Mouse (Mus musculus) spleen, adult 2 months (tissue): ENCODE data around the gene Slit1. TPM values are rescaled to one million over a fixed set of nuclear protein-coding genes. Genes with fewer than 3 reads are reported as not detected.

Experiments used
- DNase-seq, 2 experiments: peaks; one replicate each; pipeline versions ENCODE4 v3.0.0 to v3.0.0-alpha.2; 2012 to 2021; ENCODE audit warnings: low spot score in 2 of 2, low read depth in 1 of 2
- H3K27ac ChIP-seq: fragments of 200-500 bp; 2 replicates; pipeline ENCODE4 v1.5.1; 2012; ENCODE audit warnings: low read length, inconsistent platforms; ENCODE audit not compliant: insufficient read depth
- H3K27me3 ChIP-seq: fragments of 200-500 bp; 2 replicates; pipeline ENCODE4 v1.6.1; 2012; ENCODE audit warnings: mild to moderate bottlenecking, moderate library complexity, low read length, inconsistent platforms; ENCODE audit not compliant: control insufficient read depth, insufficient read depth
- H3K36me3 ChIP-seq: fragments of 200-500 bp; 2 replicates; pipeline ENCODE4 v1.6.1; 2012; ENCODE audit warnings: mild to moderate bottlenecking, low read length, inconsistent platforms; ENCODE audit not compliant: control insufficient read depth, insufficient read depth
- H3K4me1 ChIP-seq: fragments of 200-500 bp; 2 replicates; pipeline ENCODE4 v1.6.1; 2011; ENCODE audit warnings: inconsistent platforms; ENCODE audit not compliant: control insufficient read depth, insufficient read depth, insufficient read length
- H3K4me3 ChIP-seq: fragments of 200-500 bp; 2 replicates; pipeline ENCODE4 v1.5.1; 2011; ENCODE audit warnings: mild to moderate bottlenecking, inconsistent platforms; ENCODE audit not compliant: insufficient read depth, insufficient read length; ENCODE audit errors: extremely low read depth
- CTCF ChIP-seq: fragments of 200-500 bp; IDR thresholded peaks from 2 replicates; pipeline ENCODE4 v1.5.1; 2011; ENCODE audit warnings: mild to moderate bottlenecking, inconsistent platforms; ENCODE audit not compliant: insufficient read depth, insufficient read length, insufficient replicate concordance; ENCODE audit errors: extremely low read depth
- POLR2A ChIP-seq: fragments of 200-500 bp; IDR thresholded peaks from 2 replicates; pipeline ENCODE4 v1.6.1; 2011; ENCODE audit warnings: low read depth, low read length, inconsistent platforms
- WGBS: fragments of 180-500 bp; shearing (Covaris S2); methylation state at CpG from one replicate; pipeline ENCODE4 v1.1.7; 2018; 5-methylcytosine and 5-hydroxymethylcytosine counted together
- polyA plus RNA-seq: library from polyadenylated mRNA; depleted of rRNA; stranded (reverse); fragments of >200 nt; gene quantifications from 2 replicates; pipeline ENCODE4 v1.2.3, GENCODE M21; 2012

The Slit1 gene
- polyA plus RNA-seq, 1 experiment = 0.78 TPM

DNA sequence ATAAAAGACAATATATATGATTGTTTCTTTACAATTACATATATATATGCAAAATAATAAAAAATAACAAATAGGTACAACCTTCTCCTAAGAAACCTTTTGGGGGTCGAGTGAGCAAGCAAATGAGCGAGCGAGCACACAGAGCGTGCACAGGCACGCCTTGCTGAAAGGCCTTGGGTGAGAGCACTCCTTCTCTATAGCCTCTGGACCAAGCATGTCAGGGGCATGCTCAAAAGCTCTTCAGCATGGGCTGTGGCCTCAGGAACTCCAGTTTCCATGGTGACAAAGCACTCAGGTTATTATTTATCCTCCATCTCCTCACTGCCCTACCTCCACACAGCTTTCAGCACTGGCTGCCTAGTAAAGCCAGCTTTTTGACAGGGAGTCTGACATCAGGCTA is 23.2 kb upstream of the Slit1 start:
- no peak for DNase-seq
- H3K4me1 ChIP-seq = no peaks in the 10 kb centered on the region
- H3K27ac ChIP-seq = no peak overlapping the region
- H3K4me3 ChIP-seq = no peak overlapping the region
- no peak for TF ChIP-seq POLR2A
- no peak for TF ChIP-seq CTCF
- 96% methylated on average over 5 of the region's 5 CpGs for WGBS
- no peaks in the 10 kb centered on the region for H3K36me3 ChIP-seq
- H3K27me3 ChIP-seq = no peaks in the 10 kb centered on the region

DNA sequence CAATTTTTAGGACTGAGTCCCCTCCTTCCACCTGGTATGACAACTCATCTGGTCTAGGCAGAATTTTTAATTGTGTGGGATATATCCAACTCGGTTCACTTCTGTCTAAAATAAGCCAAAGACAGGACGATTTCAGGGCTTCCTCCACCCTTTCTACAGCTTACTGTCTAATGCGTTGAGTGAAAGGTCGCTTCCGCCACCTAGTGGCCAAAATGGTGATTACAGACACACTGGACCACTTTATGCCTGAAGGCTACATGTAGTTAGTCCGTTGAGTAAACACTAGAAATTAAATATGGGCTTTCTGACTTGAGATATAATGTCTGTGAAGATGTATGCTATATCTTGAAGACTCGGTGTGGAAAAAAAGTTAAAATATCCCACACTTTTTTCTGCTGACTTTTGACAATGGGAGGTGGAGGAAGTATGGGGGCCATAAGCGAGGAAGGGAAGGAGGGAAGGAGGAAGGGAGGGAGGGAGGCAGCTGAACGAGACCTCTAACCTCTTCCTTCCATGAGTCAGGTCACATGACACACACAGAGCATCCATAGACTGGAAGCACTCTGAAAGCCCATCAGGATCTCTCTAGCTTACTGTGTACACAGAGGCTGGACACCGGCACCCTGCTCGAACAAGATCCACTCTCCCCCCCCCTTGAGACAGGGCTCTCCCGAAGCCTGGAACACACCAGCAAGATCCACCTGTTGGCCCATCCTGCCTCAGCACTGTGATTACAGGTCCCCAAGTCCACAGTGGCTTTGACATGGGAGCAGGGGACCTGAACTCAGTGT is 20.6 kb upstream of the Slit1 start:
- peak; percentile 65 to 82 for DNase-seq
- H3K27me3 ChIP-seq = no peaks in the 10 kb centered on the region
- no peak overlapping the region for H3K4me3 ChIP-seq
- H3K27ac ChIP-seq = no peak overlapping the region
- TF ChIP-seq CTCF = peak; percentile 78; the same call in 1 of the 2 replicates
- TF ChIP-seq POLR2A = no peak
- H3K4me1 ChIP-seq = no peaks in the 10 kb centered on the region
- H3K36me3 ChIP-seq = no peaks in the 10 kb centered on the region
- 34% methylated on average over 12 of the region's 12 CpGs for WGBS

DNA sequence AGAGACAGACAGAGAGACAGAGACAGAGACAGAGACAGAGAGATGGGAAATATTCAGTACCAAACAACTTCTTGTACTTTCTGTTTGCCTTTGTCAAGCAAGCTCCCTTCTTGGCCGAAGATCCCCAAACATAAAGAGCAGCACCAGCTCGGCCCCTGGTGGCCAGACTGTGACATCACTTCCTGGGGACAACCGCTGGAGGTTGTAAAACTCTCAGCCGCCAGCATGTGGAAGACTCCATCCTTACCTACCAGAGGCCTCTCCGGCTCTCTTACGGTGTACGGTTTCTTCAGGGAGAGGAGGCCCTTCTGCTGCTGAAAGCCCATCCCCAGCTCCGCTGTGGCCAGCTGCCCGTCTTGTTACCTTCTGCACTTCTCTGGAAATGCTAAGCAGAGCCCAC is 18.1 kb upstream of the Slit1 start:
- no peaks in the 10 kb centered on the region for H3K36me3 ChIP-seq
- DNase-seq = no peak
- WGBS = 74% methylated on average over 9 of the region's 9 CpGs
- no peak for TF ChIP-seq CTCF
- no peak for TF ChIP-seq POLR2A
- H3K4me3 ChIP-seq = no peak overlapping the region
- H3K4me1 ChIP-seq = no peaks in the 10 kb centered on the region
- no peak overlapping the region for H3K27ac ChIP-seq
- no peaks in the 10 kb centered on the region for H3K27me3 ChIP-seq

DNA sequence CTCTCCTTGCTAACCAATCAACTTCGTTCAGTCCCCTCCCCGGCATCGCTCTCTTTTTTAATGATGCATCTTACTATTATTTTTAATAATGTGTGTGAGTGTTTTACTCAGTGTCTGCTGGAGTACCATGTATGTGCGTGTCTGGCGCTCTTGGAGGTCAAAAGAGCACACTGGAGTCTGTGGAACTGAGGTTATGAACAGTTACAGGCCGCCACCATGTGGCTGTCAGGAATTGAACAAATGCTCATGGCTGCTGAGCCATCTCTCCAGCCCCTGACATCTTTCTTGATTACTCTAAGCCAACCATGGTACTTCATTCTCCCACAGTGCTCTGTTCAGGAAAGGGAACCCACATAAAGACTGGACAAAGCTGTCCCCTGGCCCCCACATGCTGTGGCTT is 16.3 kb upstream of the Slit1 start:
- no peak for DNase-seq
- H3K27me3 ChIP-seq = no peaks in the 10 kb centered on the region
- H3K4me1 ChIP-seq = no peaks in the 10 kb centered on the region
- TF ChIP-seq POLR2A (no peak), CTCF (no peak)
- 91% methylated on average over 6 of the region's 6 CpGs for WGBS
- H3K4me3 ChIP-seq = no peak overlapping the region
- H3K27ac ChIP-seq = no peak overlapping the region
- no peaks in the 10 kb centered on the region for H3K36me3 ChIP-seq

DNA sequence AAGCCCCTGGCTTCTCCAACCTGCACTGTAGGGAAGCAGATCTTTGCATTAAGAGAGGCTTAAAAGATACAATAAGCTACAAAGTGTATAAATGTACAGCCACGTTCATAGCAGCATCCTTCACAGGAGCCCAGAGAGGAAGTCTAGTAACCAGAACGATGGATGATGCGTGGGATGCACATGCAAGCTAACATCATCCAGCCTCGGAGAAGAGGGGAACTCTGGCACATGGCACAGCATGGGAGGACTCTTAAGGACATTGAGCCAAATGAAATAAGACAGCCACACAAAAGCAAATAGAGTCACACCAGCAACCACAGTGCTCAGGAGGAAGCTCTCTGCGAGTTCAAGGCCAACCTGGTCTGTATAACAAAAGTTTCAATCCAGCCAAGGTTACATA is 15.8 kb upstream of the Slit1 start:
- no peak for DNase-seq
- H3K4me3 ChIP-seq = no peak overlapping the region
- H3K27me3 ChIP-seq = no peaks in the 10 kb centered on the region
- no peak for TF ChIP-seq CTCF
- TF ChIP-seq POLR2A = no peak
- H3K4me1 ChIP-seq = no peaks in the 10 kb centered on the region
- WGBS = 85% methylated on average over 5 of the region's 5 CpGs
- no peaks in the 10 kb centered on the region for H3K36me3 ChIP-seq
- no peak overlapping the region for H3K27ac ChIP-seq

DNA sequence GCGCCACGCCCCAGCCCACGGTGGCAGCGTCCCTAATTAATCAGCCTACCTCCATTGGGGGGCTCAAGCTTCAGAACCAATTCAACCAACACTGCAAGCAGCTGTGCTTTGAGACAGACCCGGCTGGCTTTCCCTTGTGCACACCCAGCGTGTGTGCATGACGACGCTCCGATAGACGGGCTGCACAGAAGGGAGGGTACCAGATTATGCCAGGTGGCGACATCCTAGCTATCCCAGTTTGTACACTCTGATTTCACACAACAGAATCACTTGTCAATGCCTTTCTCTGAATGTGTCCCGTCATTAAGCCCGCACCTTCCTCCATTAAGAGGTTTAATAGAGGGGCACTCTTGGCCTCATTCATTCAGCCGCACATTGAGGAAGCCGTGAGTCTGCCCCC is 11.3 kb upstream of the Slit1 start:
- Histone ChIP-seq H3K4me1 (no peaks in the 10 kb centered on the region), H3K36me3 (no peaks in the 10 kb centered on the region), H3K27ac (no peak overlapping the region), H3K4me3 (no peak overlapping the region), H3K27me3 (no peaks in the 10 kb centered on the region)
- DNase-seq = no peak
- 90% methylated on average over 15 of the region's 15 CpGs for WGBS
- TF ChIP-seq POLR2A (no peak), CTCF (no peak)

DNA sequence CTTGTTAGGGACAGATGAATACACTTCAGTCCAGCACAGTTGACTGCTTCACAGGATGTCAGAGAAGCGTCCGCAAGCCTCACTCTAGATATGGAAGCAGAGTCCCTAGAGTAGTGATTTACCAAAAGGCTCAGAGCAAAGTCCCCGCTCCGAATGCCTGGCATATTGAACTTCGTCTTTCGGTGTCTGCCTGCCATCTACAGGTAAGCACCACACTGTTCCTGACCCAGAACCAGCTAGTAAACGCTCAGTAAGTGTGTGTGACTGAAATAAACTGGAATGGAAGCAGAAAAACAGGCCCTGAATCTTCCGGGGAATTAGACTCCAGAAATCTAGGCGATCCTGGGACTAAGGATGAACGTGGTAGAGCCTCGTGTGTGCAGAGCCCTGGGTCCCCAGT is 8.4 kb upstream of the Slit1 start:
- WGBS = 74% methylated on average over 11 of the region's 11 CpGs
- no peak overlapping the region for H3K27ac ChIP-seq
- H3K36me3 ChIP-seq = no peaks in the 10 kb centered on the region
- no peaks in the 10 kb centered on the region for H3K27me3 ChIP-seq
- DNase-seq = no peak
- H3K4me3 ChIP-seq = no peak overlapping the region
- TF ChIP-seq CTCF = no peak
- TF ChIP-seq POLR2A = no peak
- no peaks in the 10 kb centered on the region for H3K4me1 ChIP-seq
